Mouse (Mus musculus) MEL (cell line): ENCODE measurements at regions not wholly inside any gene's neighbourhood (a gene's known extent, or its start where the extent isn't known, plus 50 kb on each side); places are given as distances from the start of the nearest gene placed in this dataset.

Source experiments
- DNase-seq: peaks from one replicate; pipeline ENCODE4 v3.0.0; 2011; ENCODE audit warnings: low read depth, low spot score
- H3K27ac ChIP-seq: 2 replicates; pipeline ENCODE4 v1.5.1; 2012; ENCODE audit warnings: low read depth, mild to moderate bottlenecking, control low read depth, low read length, moderate library complexity; ENCODE audit not compliant: control insufficient read depth
- H3K27me3 ChIP-seq, 2 experiments: fragments of 150-350 bp in 1 of 2; sonication (generic) in 1 of 2; 2 replicates each; pipeline ENCODE4 v1.6.1; 2012; ENCODE audit warnings: low read length in 2 of 2, mild to moderate bottlenecking in 2 of 2, improper control_type of control experiment in 1 of 2, moderate library complexity in 1 of 2; ENCODE audit not compliant: insufficient read depth in 2 of 2, control insufficient read depth in 1 of 2
- H3K36me3 ChIP-seq, 2 experiments: 2 replicates each; pipeline ENCODE4 v1.6.1; 2012 to 2014; ENCODE audit warnings: low read length in 2 of 2, improper control_type of control experiment in 1 of 2, inconsistent platforms in 1 of 2, mild to moderate bottlenecking in 1 of 2; ENCODE audit not compliant: insufficient read depth in 2 of 2, control insufficient read depth in 1 of 2
- H3K4me1 ChIP-seq, 2 experiments: fragments of 150-350 bp in 1 of 2; sonication (generic) in 1 of 2; 2 replicates each; pipeline ENCODE4 v1.6.1; 2012; ENCODE audit warnings: low read length in 2 of 2, improper control_type of control experiment in 1 of 2, mild to moderate bottlenecking in 1 of 2; ENCODE audit not compliant: insufficient read depth in 2 of 2, control insufficient read depth in 1 of 2
- H3K4me3 ChIP-seq, 2 experiments: fragments of 150-350 bp in 1 of 2; sonication (generic) in 1 of 2; 2 replicates each; pipeline ENCODE4 v1.5.1; 2012; ENCODE audit warnings: low read depth in 2 of 2, low read length in 2 of 2, mild to moderate bottlenecking in 2 of 2, moderate library complexity in 2 of 2, control low read depth in 1 of 2, improper control_type of control experiment in 1 of 2; ENCODE audit not compliant: control insufficient read depth in 1 of 2, insufficient read depth in 1 of 2
- H3K79me2 ChIP-seq: 2 replicates; pipeline ENCODE4 v1.6.1; 2012; ENCODE audit warnings: mild to moderate bottlenecking, low read length, moderate library complexity; ENCODE audit not compliant: control insufficient read depth, poor library complexity, insufficient read depth
- H3K9ac ChIP-seq: 2 replicates; pipeline ENCODE4 v1.6.1; 2012; ENCODE audit warnings: low read depth, mild to moderate bottlenecking, control low read depth, low read length, moderate library complexity; ENCODE audit not compliant: control insufficient read depth, poor library complexity, severe bottlenecking
- H3K9me3 ChIP-seq: fragments of 150-350 bp; sonication (generic); replicated peaks from 2 replicates; pipeline ENCODE4 v1.6.1; 2012; ENCODE audit warnings: mild to moderate bottlenecking, low read length, improper control_type of control experiment, moderate library complexity; ENCODE audit not compliant: insufficient read depth
- CHD1 ChIP-seq: IDR thresholded peaks from 2 replicates; pipeline ENCODE4 v1.6.1; 2012; ENCODE audit warnings: low read depth, mild to moderate bottlenecking, inconsistent platforms, low read length, improper control_type of control experiment
- CTCF ChIP-seq, 3 experiments: IDR thresholded peaks in 2 of 3; conservative IDR thresholded peaks in 1 of 3; 2 replicates each; pipeline ENCODE4 v1.5.1; 2011 to 2012; ENCODE audit warnings: low read length in 3 of 3, low read depth in 2 of 3, mild to moderate bottlenecking in 2 of 3, improper control_type of control experiment in 1 of 3, inconsistent platforms in 1 of 3, mixed read lengths in 1 of 3, moderate library complexity in 1 of 3; ENCODE audit not compliant: control insufficient read depth in 1 of 3, insufficient read depth in 1 of 3, poor library complexity in 1 of 3, severe bottlenecking in 1 of 3
- GABPA ChIP-seq: IDR thresholded peaks from 2 replicates; pipeline ENCODE4 v1.6.1; 2012; ENCODE audit warnings: low read depth, mild to moderate bottlenecking, inconsistent platforms, low read length, improper control_type of control experiment, moderate library complexity
- NELFE ChIP-seq: IDR thresholded peaks from 2 replicates; pipeline ENCODE4 v1.6.1; 2011; ENCODE audit warnings: low read depth, low read length, improper control_type of control experiment
- POLR2A ChIP-seq, 2 experiments: IDR thresholded peaks; 2 replicates each; pipeline ENCODE4 v1.6.1; 2011 to 2012; ENCODE audit warnings: low read length in 2 of 2, mild to moderate bottlenecking in 2 of 2, control low read depth in 1 of 2, improper control_type of control experiment in 1 of 2, low read depth in 1 of 2, moderate library complexity in 1 of 2; ENCODE audit not compliant: control insufficient read depth in 1 of 2, insufficient read depth in 1 of 2, poor library complexity in 1 of 2
- POLR2AphosphoS2 ChIP-seq: IDR thresholded peaks from 2 replicates; pipeline ENCODE4 v1.6.1; 2011; ENCODE audit warnings: low read length, improper control_type of control experiment
- RAD21 ChIP-seq: IDR thresholded peaks from 2 replicates; pipeline ENCODE4 v1.6.1; 2011; ENCODE audit warnings: mild to moderate bottlenecking, low read depth, low read length, improper control_type of control experiment
- RCOR1 ChIP-seq: IDR thresholded peaks from 2 replicates; pipeline ENCODE4 v1.6.1; 2012; ENCODE audit warnings: low read depth, mild to moderate bottlenecking, inconsistent platforms, low read length, improper control_type of control experiment
- TCF12 ChIP-seq: IDR thresholded peaks from 2 replicates; pipeline ENCODE4 v1.6.1; 2014; ENCODE audit warnings: low read depth, mild to moderate bottlenecking, inconsistent platforms, low read length, improper control_type of control experiment, moderate library complexity
- USF2 ChIP-seq, 2 experiments: IDR thresholded peaks; 2 replicates each; pipeline ENCODE4 v1.6.1; 2011 to 2012; ENCODE audit warnings: improper control_type of control experiment in 2 of 2, low read length in 2 of 2, borderline replicate concordance in 1 of 2, inconsistent platforms in 1 of 2, low read depth in 1 of 2, mild to moderate bottlenecking in 1 of 2; ENCODE audit not compliant: insufficient read depth in 1 of 2
- ZC3H11A ChIP-seq: IDR thresholded peaks from 2 replicates; pipeline ENCODE4 v1.6.1; 2012; ENCODE audit warnings: low read depth, mild to moderate bottlenecking, inconsistent platforms, low read length, improper control_type of control experiment

DNA sequence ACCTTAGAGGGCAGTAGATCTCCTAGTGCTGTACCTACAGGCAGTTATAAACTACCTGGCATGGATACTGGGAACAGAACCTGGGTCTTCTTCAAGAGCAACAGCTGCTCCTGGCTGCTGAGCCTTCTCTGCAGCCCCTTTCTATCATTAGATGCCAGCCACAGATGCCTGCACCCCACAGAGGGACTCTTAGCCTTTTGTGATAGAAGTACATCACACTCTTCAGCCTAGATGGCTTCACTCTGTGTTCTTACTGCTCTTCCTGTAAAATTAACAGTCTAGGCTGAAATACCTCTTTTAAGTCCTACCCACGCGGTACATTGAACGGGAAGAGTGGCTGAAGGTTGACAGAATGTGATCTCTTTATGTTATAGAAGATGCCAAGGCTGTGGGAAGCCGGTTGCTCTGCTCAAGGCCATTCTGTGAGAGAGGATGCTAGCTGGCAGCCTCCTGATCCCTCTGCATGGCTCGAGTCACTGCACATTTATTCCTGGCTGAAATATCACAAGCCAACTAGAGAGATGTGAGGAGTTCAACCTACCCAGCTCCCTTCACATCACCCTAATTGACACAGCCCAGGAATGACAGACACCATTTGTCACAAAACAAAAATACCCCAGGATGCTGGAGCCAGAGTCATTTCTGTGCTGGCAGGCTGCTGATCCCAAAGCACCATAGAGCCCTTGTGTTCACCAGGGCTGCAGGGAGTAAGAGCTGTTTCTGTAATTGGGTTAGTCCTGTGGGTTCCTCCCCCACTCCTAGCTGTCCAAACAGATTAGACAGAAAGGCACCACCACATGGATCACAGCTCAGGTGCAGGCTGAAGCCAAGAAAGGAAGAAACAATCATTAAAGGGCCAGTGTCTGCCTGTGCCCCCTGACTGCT lies 162.5 kb downstream of the B3gnt2 start:
- Histone ChIP-seq H3K79me2 (no peaks in the 10 kb centered on the region), H3K9ac (no peak overlapping the region), H3K27ac (no peak overlapping the region), H3K4me1 (peaks cover 0 to 7% of the 10 kb centered on the region in 2 experiments; a peak in 2 of 4 replicates), H3K27me3 (no peaks in the 10 kb centered on the region), H3K36me3 (peaks cover 0 to 6% of the 10 kb centered on the region in 2 experiments; a peak in 2 of 4 replicates), H3K4me3 (no peak overlapping the region), H3K9me3 (no peaks in the 10 kb centered on the region)
- DNase-seq = no peak
- no peak for TF ChIP-seq ZC3H11A
- no peak for TF ChIP-seq POLR2A (IDR thresholded peaks at IDR 0.05; ENCODE audit: control insufficient read depth in 1 of 2, insufficient read depth in 1 of 2, low read depth in 1 of 2, low read length in 2 of 2, poor library complexity in 1 of 2)
- no peak for TF ChIP-seq RAD21
- TF ChIP-seq RCOR1 = no peak
- no peak for TF ChIP-seq NELFE
- TF ChIP-seq CTCF (IDR thresholded peaks at IDR 0.05 in 2 of 3, conservative IDR thresholded peaks at IDR 0.05 in 1 of 3; ENCODE audit: control insufficient read depth in 1 of 3, insufficient read depth in 1 of 3, low read depth in 2 of 3, low read length in 3 of 3, poor library complexity in 1 of 3, severe bottlenecking in 1 of 3) = no peak
- TF ChIP-seq POLR2AphosphoS2 = no peak
- TF ChIP-seq CHD1 = no peak
- no peak for TF ChIP-seq USF2 (IDR thresholded peaks at IDR 0.05; ENCODE audit: borderline replicate concordance in 1 of 2, insufficient read depth in 1 of 2, low read depth in 1 of 2, low read length in 2 of 2)
- TF ChIP-seq TCF12 = no peak

DNA sequence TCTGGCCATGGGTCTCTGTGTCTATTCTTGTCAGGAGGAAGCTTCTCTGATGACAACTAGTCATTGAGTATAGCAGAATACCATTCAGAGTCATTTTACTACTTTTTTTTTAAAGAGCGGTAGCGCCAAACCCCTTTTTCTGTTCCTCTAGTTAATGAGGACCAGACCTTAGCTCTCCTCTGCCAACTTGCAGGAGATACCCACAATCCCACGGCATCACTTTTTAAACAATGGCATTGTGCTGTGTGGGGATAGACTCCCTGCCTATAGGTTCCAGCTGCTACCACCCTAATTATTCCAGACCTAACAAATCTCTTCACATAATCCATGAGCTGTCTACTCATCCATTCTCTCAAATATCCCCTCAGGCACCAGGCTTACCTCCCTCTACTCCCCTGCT lies 154.7 kb downstream of the B3gnt2 start:
- H3K27me3 ChIP-seq = no peaks in the 10 kb centered on the region
- H3K9ac ChIP-seq = no peak overlapping the region
- no peaks in the 10 kb centered on the region for H3K36me3 ChIP-seq
- H3K4me1 ChIP-seq = no peaks in the 10 kb centered on the region
- H3K27ac ChIP-seq = no peak overlapping the region
- H3K4me3 ChIP-seq = no peak overlapping the region
- no peaks in the 10 kb centered on the region for H3K9me3 ChIP-seq
- TF ChIP-seq CHD1 = no peak
- TF ChIP-seq GABPA = no peak
- no peak for DNase-seq
- H3K79me2 ChIP-seq = no peaks in the 10 kb centered on the region
